Mouse (Mus musculus): Measurements from ENCODE around the gene Hectd1.

Gene Hectd1

GRCm38 (mm10) chr12:51768702-51769101 is 60.6 kb downstream of the Hectd1 start:
- DNase-seq (ENCODE audit: low spot score), result no peak

GRCm38 (mm10) chr12:51767454-51767853 is 61.9 kb downstream of the Hectd1 start:
- DNase-seq (ENCODE audit: low spot score), result no peak

GRCm38 (mm10) chr12:51759374-51759773 is 70.0 kb downstream of the Hectd1 start:
- DNase-seq (ENCODE audit: low spot score), result no peak

- no peak for DNase-seq (ENCODE audit: low spot score)
Observed at GRCm38 (mm10) chr12:51756599-51756961, 72.8 kb downstream of the Hectd1 start.

GRCm38 (mm10) chr12:51755938-51756598 is 73.3 kb downstream of the Hectd1 start:
- no peak for DNase-seq (ENCODE audit: low spot score)

- no peak for DNase-seq (ENCODE audit: low spot score)
Observed at GRCm38 (mm10) chr12:51747348-51747747, 82.0 kb downstream of the Hectd1 start.

GRCm38 (mm10) chr12:51744957-51745356 is 84.4 kb downstream of the Hectd1 start:
- DNase-seq (ENCODE audit: low spot score), result no peak

- DNase-seq (ENCODE audit: low spot score), result peak; percentile 37
Observed at GRCm38 (mm10) chr12:51741690-51742089, 87.6 kb downstream of the Hectd1 start.

GRCm38 (mm10) chr12:51736807-51737206 is 92.5 kb downstream of the Hectd1 start:
- no peak for DNase-seq (ENCODE audit: low spot score)

GRCm38 (mm10) chr12:51736381-51736780 is 93.0 kb downstream of the Hectd1 start:
- DNase-seq (ENCODE audit: low spot score), result no peak

- no peak for DNase-seq (ENCODE audit: low spot score)
Observed at GRCm38 (mm10) chr12:51735840-51736271, 93.5 kb downstream of the Hectd1 start.

GRCm38 (mm10) chr12:51734605-51735211 is 94.6 kb downstream of the Hectd1 start:
- DNase-seq (ENCODE audit: low spot score), result no peak

- DNase-seq (ENCODE audit: low spot score), result no peak
Observed at GRCm38 (mm10) chr12:51729827-51730226, 99.5 kb downstream of the Hectd1 start.

GRCm38 (mm10) chr12:51729058-51729457 is 100.3 kb downstream of the Hectd1 start:
- no peak for DNase-seq (ENCODE audit: low spot score)

GRCm38 (mm10) chr12:51721836-51722235 is 107.5 kb downstream of the Hectd1 start:
- no peak for DNase-seq (ENCODE audit: low spot score)

GRCm38 (mm10) chr12:51718617-51719016 is 110.7 kb downstream of the Hectd1 start:
- no peak for DNase-seq (ENCODE audit: low spot score)

GRCm38 (mm10) chr12:51712685-51713084 is 116.7 kb downstream of the Hectd1 start:
- DNase-seq (ENCODE audit: low spot score), result no peak

- DNase-seq (ENCODE audit: low spot score), result no peak
Observed at GRCm38 (mm10) chr12:51710154-51710553, 119.2 kb downstream of the Hectd1 start.

- no peak for DNase-seq (ENCODE audit: low spot score)
Observed at GRCm38 (mm10) chr12:51709741-51710140, 119.6 kb downstream of the Hectd1 start.

GRCm38 (mm10) chr12:51708941-51709686 is 120.2 kb downstream of the Hectd1 start:
- DNase-seq (ENCODE audit: low spot score), result no peak

- no peak for DNase-seq (ENCODE audit: low spot score)
Observed at GRCm38 (mm10) chr12:51706673-51707235, 122.6 kb downstream of the Hectd1 start.

GRCm38 (mm10) chr12:51705778-51706177 is 123.6 kb downstream of the Hectd1 start:
- DNase-seq (ENCODE audit: low spot score), result no peak

GRCm38 (mm10) chr12:51704572-51704971 is 124.8 kb downstream of the Hectd1 start:
- DNase-seq (ENCODE audit: low spot score), result peak; percentile 3

Measured in T-cell, adult 2 months (primary cell).